Mouse (Mus musculus) retina, postnatal 1 day (tissue): ENCODE results near the gene Dhrs3.

ENCODE experiments used
- DNase-seq: peaks from one replicate; pipeline ENCODE4 v3.0.0-alpha.2; 2012

The Dhrs3 gene

DNA sequence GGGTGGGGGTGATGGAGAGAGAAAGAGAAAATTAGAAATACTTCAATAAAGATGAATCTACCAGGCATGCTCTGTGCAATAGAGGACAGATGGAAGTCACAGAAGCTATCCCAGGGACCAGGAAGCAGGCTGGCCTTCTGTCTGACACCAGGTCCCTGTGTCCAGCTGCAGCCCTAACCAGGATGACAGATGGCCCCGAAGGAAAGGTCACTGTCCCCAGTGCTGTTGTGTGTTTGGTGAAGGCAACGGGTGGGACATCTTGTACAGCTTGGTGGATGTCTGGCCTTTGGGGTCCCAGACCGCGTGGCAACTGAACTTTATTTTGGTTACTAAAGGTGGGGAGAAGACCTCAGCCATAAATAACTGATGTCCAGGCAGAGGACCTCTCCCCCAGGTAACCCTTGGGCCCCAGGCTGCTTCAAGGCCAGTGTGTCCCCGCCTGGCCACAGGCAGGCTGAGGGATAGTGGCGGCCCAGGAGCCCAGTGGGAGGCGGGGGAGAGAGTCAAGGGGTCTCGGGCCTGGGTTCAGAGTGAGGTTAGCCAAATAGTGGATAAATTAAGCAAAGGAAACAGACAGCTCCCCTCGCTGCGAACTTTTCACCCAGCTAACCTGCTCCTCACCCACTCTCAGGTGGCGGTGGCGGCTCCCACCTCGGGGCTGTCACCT, 48.3 kb downstream of the Dhrs3 start:
- no peak for DNase-seq

GRCm38 (mm10) chr4:144942433-144942832, 49.8 kb downstream of the Dhrs3 start:
- DNase-seq: no peak

- DNase-seq: no peak
Measured at GRCm38 (mm10) chr4:144943273-144943672, 50.6 kb downstream of the Dhrs3 start.

DNA sequence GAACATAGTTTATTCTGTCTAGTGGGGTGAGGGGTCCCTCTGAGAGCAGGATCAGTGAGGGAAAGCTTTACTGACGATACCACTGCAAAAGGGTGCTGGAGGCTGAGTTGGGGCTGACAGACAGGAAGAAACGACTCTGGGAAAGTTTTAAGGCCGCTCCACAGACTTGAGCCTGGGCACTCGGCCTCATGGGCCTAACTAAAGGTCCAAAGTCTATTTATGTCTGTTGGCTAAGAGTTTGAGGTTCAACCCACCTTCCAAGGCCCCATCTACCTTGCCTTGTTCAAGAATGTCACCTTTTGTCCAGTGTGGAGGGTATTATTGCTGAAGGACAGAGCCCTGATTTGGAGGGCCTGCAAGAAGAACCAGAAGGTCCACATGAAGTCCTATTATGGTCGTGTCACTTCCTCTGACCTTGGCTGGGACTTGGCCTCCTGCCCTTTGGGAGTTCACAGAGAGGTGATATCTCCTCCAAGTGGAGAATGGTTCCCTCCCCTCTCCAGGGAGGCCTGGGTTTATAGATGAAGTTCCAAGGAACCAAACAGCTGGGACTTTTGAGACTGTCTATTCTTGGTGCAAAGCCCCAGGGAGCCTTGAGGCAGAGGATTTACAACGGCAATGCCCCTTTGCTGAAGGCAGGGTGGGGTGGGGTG, 55.2 kb downstream of the Dhrs3 start:
- DNase-seq: no peak

- DNase-seq: peak; percentile 86
Measured at GRCm38 (mm10) chr4:144949441-144950326, 57.1 kb downstream of the Dhrs3 start.

GRCm38 (mm10) chr4:144950327-144950711, 57.7 kb downstream of the Dhrs3 start:
- DNase-seq: no peak

GRCm38 (mm10) chr4:144950883-144951282, 58.3 kb downstream of the Dhrs3 start:
- DNase-seq: no peak

GRCm38 (mm10) chr4:144951859-144952258, 59.2 kb downstream of the Dhrs3 start:
- no peak for DNase-seq

DNA sequence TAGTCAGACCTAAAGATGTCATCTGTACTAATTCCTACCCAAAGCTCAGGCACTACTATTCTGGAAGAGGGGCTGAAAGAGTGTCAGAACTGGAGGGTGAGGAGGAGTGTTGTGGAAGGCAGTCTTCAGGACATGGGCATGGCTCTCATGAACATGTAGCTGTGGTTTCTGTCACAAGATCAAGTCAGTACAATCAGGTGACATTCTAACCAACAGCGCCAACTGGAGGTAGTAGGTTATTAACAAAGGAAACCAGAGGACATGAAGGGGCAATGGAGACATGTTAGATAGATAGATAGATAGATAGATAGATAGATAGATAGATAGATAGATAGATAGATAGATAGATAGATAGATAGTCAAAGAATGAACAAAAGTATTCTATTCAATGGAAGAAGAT, 60.8 kb downstream of the Dhrs3 start:
- DNase-seq: no peak

- DNase-seq: no peak
Measured at GRCm38 (mm10) chr4:144955863-144956262, 63.2 kb downstream of the Dhrs3 start.

GRCm38 (mm10) chr4:144956293-144956692, 63.7 kb downstream of the Dhrs3 start:
- no peak for DNase-seq

- no peak for DNase-seq
Measured at GRCm38 (mm10) chr4:144957186-144957585, 64.6 kb downstream of the Dhrs3 start.

GRCm38 (mm10) chr4:144957721-144958120, 65.1 kb downstream of the Dhrs3 start:
- no peak for DNase-seq

DNA sequence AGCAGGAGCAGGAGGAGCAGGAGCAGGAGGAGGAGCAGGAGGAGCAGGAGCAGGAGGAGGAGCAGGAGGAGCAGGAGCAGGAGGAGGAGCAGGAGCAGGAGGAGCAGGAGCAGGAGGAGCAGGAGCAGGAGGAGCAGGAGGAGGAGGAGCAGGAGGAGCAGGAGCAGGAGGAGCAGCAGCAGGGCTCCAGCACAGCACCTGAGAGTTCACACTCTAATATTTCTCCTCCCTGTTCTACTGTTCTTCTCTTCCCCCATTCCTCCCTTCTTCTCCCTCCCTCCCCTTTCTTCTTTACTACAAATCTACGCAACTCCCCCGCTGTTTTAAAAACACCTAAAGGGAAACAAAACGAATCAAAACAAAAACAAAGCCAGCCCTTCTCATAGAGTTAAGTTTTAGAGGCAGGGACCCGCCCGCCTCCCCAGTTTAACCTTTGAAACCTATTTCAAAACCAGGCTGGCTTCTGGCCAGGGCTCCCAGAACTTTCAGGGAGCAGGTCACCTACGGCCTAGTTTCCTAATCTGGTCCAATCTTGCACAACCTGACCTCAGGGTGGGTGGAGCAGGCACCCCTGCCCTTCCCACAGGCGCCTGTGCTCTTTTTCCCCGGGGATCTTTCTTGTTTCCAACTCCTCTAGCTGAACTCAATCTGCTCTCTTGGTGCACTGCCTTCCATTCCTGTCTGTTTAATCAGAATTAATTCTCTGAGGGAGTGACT, 67.7 kb downstream of the Dhrs3 start:
- DNase-seq: no peak

DNA sequence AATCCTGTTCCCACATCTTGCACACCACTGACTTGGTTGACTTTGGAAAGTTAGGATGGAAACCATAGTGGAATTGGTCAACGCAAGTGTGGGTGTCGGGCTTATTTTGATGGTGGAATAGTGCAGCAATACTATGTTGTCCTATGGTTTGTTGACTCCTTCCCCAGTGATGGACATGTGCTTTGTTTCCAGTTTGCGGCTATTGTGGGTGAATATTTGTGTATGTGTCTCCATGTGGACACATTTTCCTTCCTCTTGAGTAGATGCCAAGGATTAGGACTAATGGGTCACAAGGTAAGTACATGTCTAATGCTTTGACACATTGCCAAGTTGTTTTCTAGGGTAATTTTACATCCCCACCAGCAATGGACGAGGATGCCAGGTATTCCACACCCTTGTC, 68.6 kb downstream of the Dhrs3 start:
- no peak for DNase-seq

- DNase-seq: no peak
Measured at GRCm38 (mm10) chr4:144961696-144962095, 69.1 kb downstream of the Dhrs3 start.

- DNase-seq: peak; percentile 15
Measured at GRCm38 (mm10) chr4:144965255-144965654, 72.6 kb downstream of the Dhrs3 start.

DNA sequence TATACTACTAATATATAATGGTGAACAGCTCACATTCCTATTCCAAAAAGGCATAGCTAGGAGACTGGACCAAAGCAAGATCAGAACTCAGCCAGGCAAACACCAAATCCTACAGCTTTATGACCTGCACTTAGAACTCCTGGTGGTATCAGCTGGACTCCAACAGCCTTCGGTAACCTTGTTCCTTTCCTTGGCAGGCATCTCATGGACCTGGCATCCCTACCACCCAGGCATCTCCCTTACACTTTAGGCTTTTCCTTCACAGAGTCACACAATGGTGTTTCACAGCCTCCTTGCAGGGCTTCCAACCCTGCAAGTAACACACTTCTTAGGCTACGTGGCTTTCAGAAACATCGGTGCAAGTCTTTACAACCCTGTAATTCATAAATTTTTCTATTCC, 75.7 kb downstream of the Dhrs3 start:
- DNase-seq: no peak

- no peak for DNase-seq
Measured at GRCm38 (mm10) chr4:144969030-144969429, 76.4 kb downstream of the Dhrs3 start.

DNA sequence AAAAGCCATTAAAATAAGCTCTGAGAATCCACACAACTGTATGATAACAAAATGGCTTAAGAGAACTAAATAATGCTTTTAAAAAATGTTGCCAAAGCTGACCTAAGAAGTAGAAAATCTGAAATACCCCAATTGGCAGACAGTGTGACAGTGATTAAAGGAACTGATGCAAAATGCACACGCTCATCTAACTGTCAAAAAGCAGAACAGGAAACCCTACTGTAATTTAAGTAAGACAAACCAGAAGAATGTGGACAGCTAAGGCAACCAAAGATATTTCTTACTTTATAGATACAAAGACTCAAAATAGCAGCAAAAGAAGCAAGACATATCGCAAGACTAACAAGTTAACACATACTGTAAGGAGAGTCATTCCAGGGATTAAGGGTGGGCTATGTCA, 78.4 kb downstream of the Dhrs3 start:
- no peak for DNase-seq

DNA sequence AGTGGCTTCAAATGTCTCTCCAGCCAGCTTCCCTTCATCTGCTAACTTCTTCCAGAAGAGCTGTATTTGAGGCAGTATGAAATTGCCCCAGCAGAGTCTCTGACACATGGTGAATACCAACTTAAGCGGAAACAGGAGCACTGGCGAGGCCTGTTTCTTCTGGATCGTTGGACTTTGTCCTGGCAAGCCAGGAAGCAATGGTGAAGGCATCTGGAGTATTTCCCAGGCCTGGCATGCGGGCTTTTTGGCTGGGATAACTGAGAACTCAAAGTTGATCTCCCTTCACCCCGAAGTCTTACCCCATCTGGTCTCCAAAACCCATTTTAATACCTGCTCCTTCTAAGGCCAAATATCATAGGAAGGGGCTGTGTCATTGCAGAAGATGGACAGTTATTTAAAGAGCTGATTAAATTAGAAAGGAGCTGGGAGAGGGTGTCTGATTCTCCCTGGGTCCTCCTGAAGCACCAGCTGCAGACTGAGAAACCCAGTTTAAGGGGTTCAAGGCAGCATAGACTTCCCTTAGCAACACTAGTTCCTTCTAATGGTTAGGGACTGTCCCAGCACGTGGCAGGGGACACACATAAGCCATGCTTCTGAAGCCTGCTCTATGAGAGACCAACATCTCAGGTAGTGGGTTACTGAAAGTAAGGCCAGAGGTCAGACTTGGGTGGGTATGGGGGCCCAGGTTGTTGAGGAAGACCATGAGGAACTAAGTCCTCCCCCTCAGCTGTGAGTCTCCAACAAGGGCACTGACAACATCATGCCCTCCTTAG, 80.5 kb downstream of the Dhrs3 start:
- DNase-seq: no peak

DNA sequence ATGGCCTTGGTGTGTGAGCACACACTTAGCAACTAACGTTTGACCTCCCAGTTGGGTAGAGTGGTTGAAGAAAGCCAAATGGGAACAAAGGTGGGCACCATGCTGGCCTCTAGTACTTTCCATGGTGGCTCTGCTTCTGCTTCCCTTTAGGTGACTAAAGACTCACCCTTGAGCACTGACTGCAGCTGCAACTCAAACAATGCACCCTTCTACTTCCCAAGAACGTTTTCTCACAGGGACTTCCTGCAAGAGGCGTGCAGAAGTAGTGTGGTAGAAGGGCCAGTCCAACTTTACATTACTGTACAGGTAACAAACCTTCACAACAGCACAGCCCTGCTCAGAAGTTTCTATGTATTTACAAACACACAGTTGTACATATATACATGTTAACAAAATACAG, 81.8 kb downstream of the Dhrs3 start:
- DNase-seq: no peak
